Mouse (Mus musculus) hindbrain, embryonic 13.5 days (tissue): ENCODE results near the gene Tsr1. TPM values are rescaled to one million over a fixed set of nuclear protein-coding genes. Genes with fewer than 3 reads are reported as not detected.

Source experiments
- ATAC-seq: fragments of 200-750 bp; cut with Nextera tagmentation; 2 replicates; pipeline ENCODE4 v1.8.0; 2017; ENCODE audit warnings: moderate TSS enrichment; ENCODE audit not compliant: low FRiP score
- H3K27ac ChIP-seq: fragments of 300-500 bp; sonication (generic); 2 replicates; pipeline ENCODE4 v1.5.1; 2015; ENCODE audit warnings: inconsistent platforms, mild to moderate bottlenecking, moderate library complexity
- H3K27me3 ChIP-seq: fragments of 300-500 bp; sonication (generic); 2 replicates; pipeline ENCODE4 v1.6.1; 2015; ENCODE audit warnings: mild to moderate bottlenecking, inconsistent platforms
- H3K36me3 ChIP-seq: fragments of 300-500 bp; sonication (generic); 2 replicates; pipeline ENCODE4 v1.6.1; 2015; ENCODE audit warnings: mild to moderate bottlenecking, inconsistent platforms
- H3K4me1 ChIP-seq: fragments of 300-500 bp; sonication (generic); replicated peaks from 2 replicates; pipeline ENCODE4 v1.6.1; 2015; ENCODE audit warnings: inconsistent platforms
- H3K4me2 ChIP-seq: fragments of 300-500 bp; sonication (generic); 2 replicates; pipeline ENCODE4 v1.6.1; 2015; ENCODE audit warnings: inconsistent platforms, mild to moderate bottlenecking, moderate library complexity
- H3K4me3 ChIP-seq: fragments of 300-500 bp; sonication (generic); 2 replicates; pipeline ENCODE4 v1.5.1; 2015; ENCODE audit warnings: mild to moderate bottlenecking, inconsistent platforms
- H3K9ac ChIP-seq: fragments of 300-500 bp; sonication (generic); 2 replicates; pipeline ENCODE4 v1.6.1; 2015; ENCODE audit warnings: mild to moderate bottlenecking, inconsistent platforms
- H3K9me3 ChIP-seq: fragments of 300-500 bp; sonication (generic); 2 replicates; pipeline ENCODE4 v1.6.1; 2016; ENCODE audit warnings: inconsistent platforms
- WGBS: fragments of 180-500 bp; shearing (Covaris S2); methylation state at CpG from one replicate; pipeline ENCODE4 v1.1.7; 2015; 5-methylcytosine and 5-hydroxymethylcytosine counted together
- polyA plus RNA-seq: library from polyadenylated mRNA; unstranded; fragments of >200 nt; fragmentation: Nextera tagmentation; extraction: Ambion mirVana; gene quantifications from 2 replicates; pipeline ENCODE4 v1.2.1, GENCODE M21; 2015

Tsr1 gene
- polyA plus RNA-seq: 29.4 and 29.6 TPM in 2 replicates

- Histone ChIP-seq H3K9ac (peak within 1 kb of the TSS; percentile 90), H3K36me3 (peaks cover 34% of the 10 kb centered on the region), H3K4me1 (peaks cover 40% of the 10 kb centered on the region), H3K27me3 (no peaks in the 10 kb centered on the region), H3K4me2 (peak within 1 kb of the TSS; percentile 79), H3K9me3 (no peaks in the 10 kb centered on the region), H3K4me3 (peak within 1 kb of the TSS; percentile 86), H3K27ac (peak within 1 kb of the TSS; percentile 95)
- under 1% methylated on average over 54 of the region's 54 CpGs for WGBS
- peak; percentile 87 for ATAC-seq
Measured at GRCm38 (mm10) chr11:74897678-74898516, at the start of gene Tsr1. Gene Tsr1 (plus strand): TSS chr11:74898071.

- H3K9me3 ChIP-seq: no peaks in the 10 kb centered on the region
- WGBS: 87% methylated on average over 14 of the region's 14 CpGs
- H3K36me3 ChIP-seq: peaks cover 59% of the 10 kb centered on the region
- peaks cover 7% of the 10 kb centered on the region for H3K4me1 ChIP-seq
- H3K27me3 ChIP-seq: no peaks in the 10 kb centered on the region
- no peak for ATAC-seq
- H3K9ac ChIP-seq: 0 out of 2 replicates have a peak overlapping the region, but pooled peaks have one; percentile 29
- H3K4me2 ChIP-seq: no peak overlapping the region
- H3K27ac ChIP-seq: no peak overlapping the region
- no peak overlapping the region for H3K4me3 ChIP-seq
Measured at GRCm38 (mm10) chr11:74850998-74851661, 46.7 kb upstream of the Tsr1 start.

DNA sequence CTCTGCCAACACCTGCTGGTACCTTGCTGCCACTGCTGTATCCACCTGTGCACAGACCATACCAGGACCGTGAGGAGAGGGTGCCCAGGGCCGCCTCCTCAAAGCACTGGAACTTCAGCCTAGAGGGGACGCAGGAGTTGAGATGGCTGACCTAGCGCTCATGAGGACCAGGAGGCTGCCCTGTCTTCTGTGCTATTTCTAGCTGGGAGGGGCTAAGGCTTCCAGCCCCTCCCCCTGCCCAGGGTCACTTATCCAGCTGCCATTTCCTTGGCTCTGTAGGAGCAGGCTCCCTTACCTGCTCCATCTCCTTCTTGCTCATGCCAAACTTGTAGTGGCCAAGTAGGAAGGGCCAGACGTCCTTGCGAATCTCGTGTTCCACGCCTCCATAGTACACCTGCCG, 40.1 kb upstream of the Tsr1 start:
- Histone ChIP-seq H3K4me3 (no peak overlapping the region), H3K9me3 (no peaks in the 10 kb centered on the region), H3K9ac (0 out of 2 replicates have a peak overlapping the region, but pooled peaks have one; percentile 35), H3K4me2 (no peak overlapping the region), H3K27ac (no peak overlapping the region), H3K4me1 (no peaks in the 10 kb centered on the region), H3K36me3 (peaks cover 74% of the 10 kb centered on the region), H3K27me3 (no peaks in the 10 kb centered on the region)
- ATAC-seq: no peak
- 89% methylated on average over 9 of the region's 9 CpGs for WGBS

DNA sequence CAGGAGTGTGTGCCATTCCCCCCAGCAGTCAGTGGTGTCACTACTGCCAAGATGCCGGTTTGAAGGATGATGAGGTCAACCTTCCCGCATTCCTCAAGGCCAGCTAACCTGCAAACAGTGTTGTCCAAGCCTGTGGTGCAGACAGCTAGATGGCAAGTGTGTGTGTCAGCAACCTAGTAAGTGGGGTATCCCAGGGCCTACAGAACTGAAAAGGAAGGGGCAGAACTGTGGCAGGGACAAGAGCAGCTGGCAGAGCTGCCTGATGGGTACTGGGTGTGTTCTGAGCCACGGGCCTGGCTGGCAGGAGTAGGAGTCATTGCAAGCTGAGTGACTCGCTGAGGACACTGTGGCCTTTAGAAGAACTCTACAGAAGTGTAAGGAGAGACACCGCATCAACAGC, 35.7 kb upstream of the Tsr1 start:
- Histone ChIP-seq H3K9ac (no peak overlapping the region), H3K4me1 (no peaks in the 10 kb centered on the region; the same call in 1 of the 2 replicates), H3K27ac (no peak overlapping the region), H3K9me3 (no peaks in the 10 kb centered on the region), H3K4me2 (no peak overlapping the region), H3K27me3 (no peaks in the 10 kb centered on the region), H3K4me3 (no peak overlapping the region), H3K36me3 (peaks cover 84% of the 10 kb centered on the region)
- 85% methylated on average over 5 of the region's 5 CpGs for WGBS
- no peak for ATAC-seq

GRCm38 (mm10) chr11:74863471-74863870, 34.4 kb upstream of the Tsr1 start:
- Histone ChIP-seq H3K27me3 (no peaks in the 10 kb centered on the region), H3K9ac (0 out of 2 replicates have a peak overlapping the region, but pooled peaks have one; percentile 8), H3K4me2 (no peak overlapping the region), H3K27ac (no peak overlapping the region), H3K36me3 (peaks cover 85% of the 10 kb centered on the region), H3K9me3 (no peaks in the 10 kb centered on the region), H3K4me1 (peaks cover under 1% of the 10 kb centered on the region; the same call in 1 of the 2 replicates), H3K4me3 (no peak overlapping the region)
- WGBS: 16% methylated on average over 11 of the region's 11 CpGs
- no peak for ATAC-seq

DNA sequence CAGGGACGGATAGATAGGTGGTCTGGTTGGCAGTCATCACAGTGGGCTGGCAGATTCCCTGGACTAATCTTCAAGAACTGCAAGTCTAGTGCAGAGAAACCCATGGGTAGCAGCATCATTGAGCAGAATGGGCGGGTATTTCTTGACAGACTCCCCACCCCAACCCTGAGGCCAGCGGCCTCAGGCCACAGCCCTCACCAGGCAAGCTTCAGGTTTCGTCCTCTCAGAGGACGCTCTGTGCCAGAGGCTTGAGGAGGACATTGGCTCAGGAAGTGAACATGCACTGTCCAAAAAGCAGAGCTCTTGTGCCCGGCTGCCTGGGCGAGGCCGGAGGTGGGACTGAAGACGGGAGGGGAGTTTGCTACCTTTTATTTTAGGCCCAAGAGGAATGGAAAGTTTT, 33.5 kb upstream of the Tsr1 start:
- no peak overlapping the region for H3K4me3 ChIP-seq
- no peak overlapping the region for H3K27ac ChIP-seq
- H3K9ac ChIP-seq: no peak overlapping the region
- H3K36me3 ChIP-seq: peaks cover 80% of the 10 kb centered on the region
- no peaks in the 10 kb centered on the region for H3K27me3 ChIP-seq
- 92% methylated on average over 9 of the region's 9 CpGs for WGBS
- no peak for ATAC-seq
- no peak overlapping the region for H3K4me2 ChIP-seq
- H3K4me1 ChIP-seq: peaks cover 10% of the 10 kb centered on the region
- H3K9me3 ChIP-seq: no peaks in the 10 kb centered on the region

DNA sequence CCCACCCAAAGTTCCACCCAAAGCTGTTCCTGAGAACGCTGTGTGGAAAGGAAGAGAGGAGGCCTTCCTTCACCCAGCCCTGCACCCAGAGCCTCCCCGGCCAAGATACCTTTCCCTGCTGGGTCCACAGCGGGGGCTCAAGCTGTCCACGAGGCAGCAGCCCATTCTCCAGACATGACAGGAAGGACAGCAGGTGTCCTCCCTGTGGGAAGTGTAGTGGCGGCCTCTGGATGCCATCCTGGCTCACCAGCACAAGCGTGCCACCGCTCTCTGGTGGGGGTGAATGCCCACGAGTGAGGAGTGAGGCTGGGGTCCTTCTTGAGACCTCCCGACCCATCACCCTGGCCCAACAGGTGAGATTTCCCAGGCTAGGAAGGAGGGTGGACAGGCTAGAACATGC, 32.6 kb upstream of the Tsr1 start:
- Histone ChIP-seq H3K4me1 (peaks cover 18% of the 10 kb centered on the region), H3K27me3 (no peaks in the 10 kb centered on the region), H3K9me3 (no peaks in the 10 kb centered on the region), H3K9ac (no peak overlapping the region), H3K4me2 (no peak overlapping the region), H3K4me3 (no peak overlapping the region), H3K27ac (no peak overlapping the region), H3K36me3 (peaks cover 72% of the 10 kb centered on the region)
- 90% methylated on average over 9 of the region's 9 CpGs for WGBS
- no peak for ATAC-seq

DNA sequence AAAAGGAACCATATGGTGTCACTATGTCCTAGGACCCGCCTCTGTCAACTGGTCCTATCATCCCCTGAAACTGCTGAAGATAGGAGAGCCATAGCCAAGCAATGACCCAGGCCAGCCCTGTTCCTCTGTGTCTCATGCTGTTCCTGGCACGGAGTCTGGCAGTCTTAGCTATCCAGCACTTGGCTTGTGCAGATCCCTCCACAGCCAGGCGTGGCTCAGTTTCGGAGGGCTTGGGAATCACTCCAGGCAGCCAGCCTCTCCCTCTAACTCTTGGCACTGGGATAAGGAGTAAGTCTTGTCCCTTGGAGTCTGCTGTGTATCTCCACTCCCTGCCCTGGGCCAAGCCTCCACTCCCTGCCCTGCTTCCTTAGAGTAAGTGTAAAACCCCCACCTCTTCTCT, 31.2 kb upstream of the Tsr1 start:
- H3K4me3 ChIP-seq: no peak overlapping the region
- no peaks in the 10 kb centered on the region for H3K27me3 ChIP-seq
- H3K27ac ChIP-seq: no peak overlapping the region
- no peak overlapping the region for H3K4me2 ChIP-seq
- H3K9me3 ChIP-seq: no peaks in the 10 kb centered on the region
- peaks cover 61% of the 10 kb centered on the region for H3K36me3 ChIP-seq
- 91% methylated on average over 4 of the region's 4 CpGs for WGBS
- H3K4me1 ChIP-seq: peaks cover 32% of the 10 kb centered on the region
- no peak for ATAC-seq
- H3K9ac ChIP-seq: no peak overlapping the region

DNA sequence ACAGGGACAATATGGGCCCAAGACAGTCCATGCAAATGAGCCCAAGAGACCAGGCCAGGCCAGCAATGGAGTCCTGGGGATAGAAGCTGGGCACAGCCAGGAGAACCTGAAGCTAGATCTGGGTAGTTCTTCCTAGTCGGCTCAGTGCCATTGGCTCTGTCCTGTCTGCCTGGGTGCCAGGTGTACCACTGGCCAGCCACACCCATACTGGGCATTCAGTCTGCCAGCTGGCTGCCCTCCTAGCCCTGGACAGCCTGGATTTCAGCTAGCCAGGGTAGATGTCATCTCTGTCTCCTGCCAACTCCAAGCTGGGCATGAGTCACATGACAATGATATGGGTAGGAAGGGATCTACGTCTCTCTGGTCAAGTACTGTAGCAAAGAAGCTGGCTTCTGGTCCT, 30.7 kb upstream of the Tsr1 start:
- Histone ChIP-seq H3K4me1 (peaks cover 38% of the 10 kb centered on the region), H3K27me3 (no peaks in the 10 kb centered on the region), H3K27ac (no peak overlapping the region), H3K36me3 (peaks cover 58% of the 10 kb centered on the region), H3K4me3 (no peak overlapping the region), H3K4me2 (no peak overlapping the region), H3K9ac (no peak overlapping the region), H3K9me3 (no peaks in the 10 kb centered on the region)
- 97% methylated on average over 2 of the region's 2 CpGs for WGBS
- ATAC-seq: no peak

- H3K9ac ChIP-seq: no peak overlapping the region
- ATAC-seq: no peak
- 96% methylated on average over 13 of the region's 13 CpGs for WGBS
Measured at GRCm38 (mm10) chr11:74868046-74868760, 29.7 kb upstream of the Tsr1 start.

DNA sequence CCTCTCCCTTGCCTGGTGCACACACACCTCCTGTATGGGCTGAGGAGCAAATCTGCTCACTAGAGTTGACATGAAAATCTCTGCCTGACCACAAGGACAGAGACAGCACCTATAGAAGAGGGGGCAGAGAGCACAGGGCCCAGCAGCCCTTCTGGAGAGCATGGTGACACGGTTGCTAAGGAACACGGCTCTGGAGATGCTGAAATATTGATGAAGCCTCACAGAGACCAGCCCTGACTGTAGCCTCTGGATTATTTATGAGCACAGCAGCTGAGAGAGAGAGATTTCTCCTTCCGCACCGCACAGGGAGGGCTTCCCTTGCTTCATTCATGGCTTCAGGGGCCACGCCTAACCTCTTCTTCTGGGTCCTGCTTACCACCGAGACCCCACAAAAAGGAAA, 28.3 kb upstream of the Tsr1 start:
- peak; percentile 66; the same call in 1 of the 2 replicates for ATAC-seq
- Histone ChIP-seq H3K9ac (peak overlapping the region; percentile 43; the same call in 1 of the 2 replicates), H3K27me3 (no peaks in the 10 kb centered on the region), H3K27ac (peak overlapping the region; percentile 81), H3K36me3 (peaks cover 39% of the 10 kb centered on the region), H3K4me1 (peaks cover 41% of the 10 kb centered on the region), H3K9me3 (no peaks in the 10 kb centered on the region), H3K4me2 (0 out of 2 replicates have a peak overlapping the region, but pooled peaks have one; percentile 3), H3K4me3 (no peak overlapping the region)
- 56% methylated on average over 6 of the region's 6 CpGs for WGBS

More at GRCm38 (mm10) chr11:74868046-74868760, 29.7 kb upstream of the Tsr1 start:
- Histone ChIP-seq H3K27me3 (no peaks in the 10 kb centered on the region), H3K36me3 (peaks cover 50% of the 10 kb centered on the region), H3K4me1 (peaks cover 39% of the 10 kb centered on the region), H3K9me3 (no peaks in the 10 kb centered on the region), H3K27ac (0 out of 2 replicates have a peak overlapping the region, but pooled peaks have one; percentile 12), H3K4me3 (no peak overlapping the region), H3K4me2 (no peak overlapping the region)

GRCm38 (mm10) chr11:74870544-74870943, 27.3 kb upstream of the Tsr1 start:
- H3K4me1 ChIP-seq: peaks cover 48% of the 10 kb centered on the region
- H3K27me3 ChIP-seq: no peaks in the 10 kb centered on the region
- 0 out of 2 replicates have a peak overlapping the region, but pooled peaks have one; percentile 6 for H3K4me2 ChIP-seq
- peaks cover 29% of the 10 kb centered on the region for H3K36me3 ChIP-seq
- no peak overlapping the region for H3K9ac ChIP-seq
- WGBS: 82% methylated on average over 4 of the region's 4 CpGs
- H3K9me3 ChIP-seq: no peaks in the 10 kb centered on the region
- H3K27ac ChIP-seq: peak overlapping the region; percentile 81
- H3K4me3 ChIP-seq: no peak overlapping the region
- no peak for ATAC-seq
